Mouse (Mus musculus): Measurements from ENCODE around the gene Olfr221. TPM values are rescaled to one million over a fixed set of nuclear protein-coding genes. Genes with fewer than 3 reads are reported as not detected.
"Not testable (repeated sequence)": the region's sequence is repeated elsewhere in the genome, so short reads cannot be mapped to it uniquely, and the experiment has no call there.

Olfr221 gene
- total and polyA plus RNA-seq, 2 experiments from 2014 or later, result not detected

GRCm38 (mm10) chr14:52059982-52060381, 17.7 kb upstream of the Olfr221 start:
- H3K9me3 ChIP-seq (ENCODE audit: low read length), result no peaks in the 10 kb centered on the region
- DNase-seq (ENCODE audit: low spot score) (no peak), ATAC-seq (ENCODE audit: low FRiP score) (no peak)
- no peak for TF ChIP-seq CTCF (IDR thresholded peaks at IDR 0.05)
- no peak overlapping the region for H3K27ac ChIP-seq (ENCODE audit: low read depth, low read length)
- no peak overlapping the region for H3K4me3 ChIP-seq (ENCODE audit: low read depth, low read length)
- no peaks in the 10 kb centered on the region for H3K36me3 ChIP-seq (ENCODE audit: insufficient read depth, low read length)
- H3K4me1 ChIP-seq (ENCODE audit: insufficient read depth, low read length), result no peaks in the 10 kb centered on the region
- H3K4me2 ChIP-seq (ENCODE audit: low read depth, low read length, poor library complexity, severe bottlenecking), result no peak overlapping the region
- no peaks in the 10 kb centered on the region for H3K27me3 ChIP-seq (ENCODE audit: insufficient read depth, low read length)
- WGBS, result 67% methylated on average over 4 of the region's 4 CpGs
- H3K9ac ChIP-seq (replicated peaks; ENCODE audit: low read length, poor library complexity, severe bottlenecking), result no peak overlapping the region

GRCm38 (mm10) chr14:52052720-52053119, 10.5 kb upstream of the Olfr221 start:
- not testable (repeated sequence) for ATAC-seq (ENCODE audit: low FRiP score); H3K9me3 ChIP-seq (ENCODE audit: low read length); H3K4me1 ChIP-seq (ENCODE audit: insufficient read depth, low read length); H3K4me2 ChIP-seq (ENCODE audit: low read depth, low read length, poor library complexity, severe bottlenecking); H3K9ac ChIP-seq (replicated peaks; ENCODE audit: low read length, poor library complexity, severe bottlenecking); H3K27me3 ChIP-seq (ENCODE audit: insufficient read depth, low read length); H3K4me3 ChIP-seq (ENCODE audit: low read depth, low read length); H3K27ac ChIP-seq (ENCODE audit: low read depth, low read length); H3K36me3 ChIP-seq (ENCODE audit: insufficient read depth, low read length); DNase-seq (ENCODE audit: low spot score)
- WGBS, result 86% methylated on average over 3 of the region's 3 CpGs

GRCm38 (mm10) chr14:52045966-52046565, 3.8 kb upstream of the Olfr221 start:
- no peaks in the 10 kb centered on the region for H3K27me3 ChIP-seq (ENCODE audit: insufficient read depth, low read length)
- peak; percentile 4 for DNase-seq (ENCODE audit: low spot score)
- no peak overlapping the region for H3K4me2 ChIP-seq (ENCODE audit: low read depth, low read length, poor library complexity, severe bottlenecking)
- no peak overlapping the region for H3K9ac ChIP-seq (replicated peaks; ENCODE audit: low read length, poor library complexity, severe bottlenecking)
- no peak overlapping the region for H3K27ac ChIP-seq (ENCODE audit: low read depth, low read length)
- no peaks in the 10 kb centered on the region for H3K4me1 ChIP-seq (ENCODE audit: insufficient read depth, low read length)
- TF ChIP-seq CTCF (IDR thresholded peaks at IDR 0.05), result no peak
- no peaks in the 10 kb centered on the region for H3K36me3 ChIP-seq (ENCODE audit: insufficient read depth, low read length)
- ATAC-seq (ENCODE audit: low FRiP score), result 0 out of 2 replicates have a peak, but pooled peaks have one; percentile 49
- no peak overlapping the region for H3K4me3 ChIP-seq (ENCODE audit: low read depth, low read length)
- WGBS, result 25% methylated on average over 9 of the region's 9 CpGs
- H3K9me3 ChIP-seq (ENCODE audit: low read length), result no peaks in the 10 kb centered on the region

- ATAC-seq (ENCODE audit: low FRiP score), result peak; percentile 65; the same call in 1 of the 2 replicates
- peak; percentile 71 for TF ChIP-seq CTCF (IDR thresholded peaks at IDR 0.05)
- H3K4me1 ChIP-seq (ENCODE audit: insufficient read depth, low read length), result no peaks in the 10 kb centered on the region
- H3K27ac ChIP-seq (ENCODE audit: low read depth, low read length), result no peak overlapping the region
- H3K9me3 ChIP-seq (ENCODE audit: low read length), result no peaks in the 10 kb centered on the region
- WGBS, result 9% methylated on average over 8 of the region's 8 CpGs
- no peak overlapping the region for H3K9ac ChIP-seq (replicated peaks; ENCODE audit: low read length, poor library complexity, severe bottlenecking)
- H3K4me2 ChIP-seq (ENCODE audit: low read depth, low read length, poor library complexity, severe bottlenecking), result 0 out of 2 replicates have a peak overlapping the region, but pooled peaks have one; percentile 4
- no peaks in the 10 kb centered on the region for H3K27me3 ChIP-seq (ENCODE audit: insufficient read depth, low read length)
- DNase-seq (ENCODE audit: low spot score), result peak; percentile 39
- no peak overlapping the region for H3K4me3 ChIP-seq (ENCODE audit: low read depth, low read length)
- H3K36me3 ChIP-seq (ENCODE audit: insufficient read depth, low read length), result no peaks in the 10 kb centered on the region
Observed at GRCm38 (mm10) chr14:52044901-52045678, 2.8 kb upstream of the Olfr221 start.

- no peak overlapping the region for H3K4me2 ChIP-seq (ENCODE audit: low read depth, low read length, poor library complexity, severe bottlenecking)
- no peaks in the 10 kb centered on the region for H3K4me1 ChIP-seq (ENCODE audit: insufficient read depth, low read length)
- DNase-seq (ENCODE audit: low spot score) (no peak), ATAC-seq (ENCODE audit: low FRiP score) (no peak)
- H3K9ac ChIP-seq (replicated peaks; ENCODE audit: low read length, poor library complexity, severe bottlenecking), result no peak overlapping the region
- H3K9me3 ChIP-seq (ENCODE audit: low read length), result no peaks in the 10 kb centered on the region
- no peak overlapping the region for H3K27ac ChIP-seq (ENCODE audit: low read depth, low read length)
- no peak overlapping the region for H3K4me3 ChIP-seq (ENCODE audit: low read depth, low read length)
- H3K36me3 ChIP-seq (ENCODE audit: insufficient read depth, low read length), result no peaks in the 10 kb centered on the region
- H3K27me3 ChIP-seq (ENCODE audit: insufficient read depth, low read length), result no peaks in the 10 kb centered on the region
- 59% methylated on average over 6 of the region's 6 CpGs for WGBS
- TF ChIP-seq CTCF (IDR thresholded peaks at IDR 0.05), result no peak
Observed at GRCm38 (mm10) chr14:52043446-52043845, 1.2 kb upstream of the Olfr221 start.

GRCm38 (mm10) chr14:52039332-52039731, 2.9 kb downstream of the Olfr221 start:
- Histone ChIP-seq H3K27me3 (ENCODE audit: insufficient read depth, low read length) (no peaks in the 10 kb centered on the region), H3K36me3 (ENCODE audit: insufficient read depth, low read length) (no peaks in the 10 kb centered on the region), H3K4me3 (ENCODE audit: low read depth, low read length) (no peak overlapping the region), H3K4me1 (ENCODE audit: insufficient read depth, low read length) (no peaks in the 10 kb centered on the region), H3K4me2 (ENCODE audit: low read depth, low read length, poor library complexity, severe bottlenecking) (no peak overlapping the region), H3K27ac (ENCODE audit: low read depth, low read length) (no peak overlapping the region), H3K9me3 (ENCODE audit: low read length) (no peaks in the 10 kb centered on the region), H3K9ac (replicated peaks; ENCODE audit: low read length, poor library complexity, severe bottlenecking) (no peak overlapping the region)
- ATAC-seq (ENCODE audit: low FRiP score), result no peak
- no peak for DNase-seq (ENCODE audit: low spot score)
- 92% methylated on average over 5 of the region's 5 CpGs for WGBS
- no peak for TF ChIP-seq CTCF (IDR thresholded peaks at IDR 0.05)
